Mouse (Mus musculus) layer of hippocampus, postnatal 36 days (tissue): ENCODE results near the gene Zbtb21. TPM values are rescaled to one million over a fixed set of nuclear protein-coding genes. Genes with fewer than 3 reads are reported as not detected.
"Not testable (repeated sequence)": the region's sequence is repeated elsewhere in the genome, so short reads cannot be mapped to it uniquely, and the experiment has no call there.

ENCODE experiments used
- DNase-seq, 2 experiments: peaks; one replicate each; pipeline ENCODE4 v3.0.0; 2022
- total RNA-seq, 2 experiments: library from RNA; stranded (reverse); gene quantifications; 2 replicates each; pipeline ENCODE4 v1.2.3; 2021

Zbtb21 gene
- total RNA-seq = 10 to 100 TPM; 26.4 to 27.0 TPM

GRCm38 (mm10) chr16:97962151-97962948 is at the start of gene Zbtb21, which contains the start of gene C2cd2:
Zbtb21 (minus strand) TSS chr16:97962622.
C2cd2 (minus strand) TSS chr16:97962598.
- peak; percentile 97 for DNase-seq

- DNase-seq = not testable (repeated sequence)
Measured at GRCm38 (mm10) chr16:97997383-97997731, 34.9 kb upstream of the Zbtb21 start.

GRCm38 (mm10) chr16:97996616-97997382 is 34.4 kb upstream of the Zbtb21 start, which contains the start of gene B230307C23Rik:
B230307C23Rik (plus strand) TSS chr16:97997315.
- DNase-seq = peak; percentile 81 to 85

- peak; percentile 11 to 16 for DNase-seq
Measured at GRCm38 (mm10) chr16:97995849-97996615, 33.6 kb upstream of the Zbtb21 start.

- DNase-seq = not testable (repeated sequence)
Measured at GRCm38 (mm10) chr16:97992477-97992876, 30.1 kb upstream of the Zbtb21 start.

GRCm38 (mm10) chr16:97991517-97991916 is 29.1 kb upstream of the Zbtb21 start:
- no peak for DNase-seq

- DNase-seq = no peak
Measured at GRCm38 (mm10) chr16:97984589-97984988, 22.2 kb upstream of the Zbtb21 start.

GRCm38 (mm10) chr16:97981362-97981761 is 18.9 kb upstream of the Zbtb21 start:
- DNase-seq = no peak

- no peak for DNase-seq
Measured at GRCm38 (mm10) chr16:97977722-97978121, 15.3 kb upstream of the Zbtb21 start.

GRCm38 (mm10) chr16:97977277-97977676 is 14.9 kb upstream of the Zbtb21 start:
- DNase-seq = no peak

- DNase-seq = no peak
Measured at GRCm38 (mm10) chr16:97963956-97964540, 1.6 kb upstream of the Zbtb21 start.

- no peak for DNase-seq
Measured at GRCm38 (mm10) chr16:97961381-97962150, 856 bp downstream of the Zbtb21 start.

- no peak for DNase-seq
Measured at GRCm38 (mm10) chr16:97960348-97960747, 2.1 kb downstream of the Zbtb21 start.

GRCm38 (mm10) chr16:97958401-97958973 is 3.9 kb downstream of the Zbtb21 start:
- no peak for DNase-seq

GRCm38 (mm10) chr16:97957626-97958025 is 4.8 kb downstream of the Zbtb21 start:
- DNase-seq = no peak

- DNase-seq = no peak
Measured at GRCm38 (mm10) chr16:97956011-97956410, 6.4 kb downstream of the Zbtb21 start.

- DNase-seq = no peak
Measured at GRCm38 (mm10) chr16:97953300-97953699, 9.1 kb downstream of the Zbtb21 start.

GRCm38 (mm10) chr16:97952801-97953200 is 9.6 kb downstream of the Zbtb21 start:
- no peak for DNase-seq

GRCm38 (mm10) chr16:97952371-97952770 is 10.1 kb downstream of the Zbtb21 start:
- no peak for DNase-seq

- DNase-seq = no peak
Measured at GRCm38 (mm10) chr16:97950061-97950460, 12.4 kb downstream of the Zbtb21 start.

- no peak for DNase-seq
Measured at GRCm38 (mm10) chr16:97948836-97949235, 13.6 kb downstream of the Zbtb21 start.
